Mouse (Mus musculus) small intestine, adult 2 months (tissue): ENCODE measurements around the gene Cox4i1. TPM values are rescaled to one million over a fixed set of nuclear protein-coding genes. Genes with fewer than 3 reads are reported as not detected.

ENCODE experiments used
- H3K27ac ChIP-seq: fragments of 200-500 bp; 2 replicates; pipeline ENCODE4 v1.5.1; 2012; ENCODE audit warnings: low read depth, low read length, control low read depth, inconsistent platforms; ENCODE audit not compliant: insufficient read depth
- H3K27me3 ChIP-seq: fragments of 200-500 bp; 2 replicates; pipeline ENCODE4 v1.6.1; 2012; ENCODE audit warnings: mild to moderate bottlenecking, moderate library complexity, low read length, inconsistent platforms; ENCODE audit not compliant: control insufficient read depth, insufficient read depth
- H3K36me3 ChIP-seq: fragments of 200-500 bp; 2 replicates; pipeline ENCODE4 v1.6.1; 2012; ENCODE audit warnings: mild to moderate bottlenecking, low read length, control low read depth, inconsistent platforms; ENCODE audit not compliant: control insufficient read depth, insufficient read depth
- H3K4me1 ChIP-seq: fragments of 200-500 bp; 2 replicates; pipeline ENCODE4 v1.6.1; 2012; ENCODE audit warnings: low read length, inconsistent platforms, mixed read lengths; ENCODE audit not compliant: control insufficient read depth, insufficient read depth, insufficient read length
- H3K4me3 ChIP-seq: fragments of 200-500 bp; 2 replicates; pipeline ENCODE4 v1.5.1; 2012; ENCODE audit warnings: low read depth, mild to moderate bottlenecking, control low read depth, inconsistent platforms, low read length, moderate library complexity
- CTCF ChIP-seq: fragments of 200-500 bp; IDR thresholded peaks from 2 replicates; pipeline ENCODE4 v1.5.1; 2012; ENCODE audit warnings: low read depth, mild to moderate bottlenecking, control low read depth, inconsistent platforms, low read length, moderate library complexity, mixed read lengths; ENCODE audit not compliant: insufficient replicate concordance, insufficient read length; ENCODE audit errors: extremely low read depth
- POLR2A ChIP-seq: fragments of 200-500 bp; IDR thresholded peaks from 2 replicates; pipeline ENCODE4 v1.6.1; 2012; ENCODE audit warnings: low read depth, mild to moderate bottlenecking, control low read depth, inconsistent platforms, low read length, moderate library complexity
- WGBS: fragments of 180-500 bp; shearing (Covaris S2); methylation state at CpG from one replicate; pipeline ENCODE4 v1.1.7; 2018; 5-methylcytosine and 5-hydroxymethylcytosine counted together
- polyA plus RNA-seq: library from polyadenylated mRNA; depleted of rRNA; stranded (reverse); fragments of >200 nt; gene quantifications from 2 replicates; pipeline ENCODE4 v1.2.3, GENCODE M21; 2012

Gene Cox4i1
- polyA plus RNA-seq, 1 experiment: 1,064 TPM

DNA sequence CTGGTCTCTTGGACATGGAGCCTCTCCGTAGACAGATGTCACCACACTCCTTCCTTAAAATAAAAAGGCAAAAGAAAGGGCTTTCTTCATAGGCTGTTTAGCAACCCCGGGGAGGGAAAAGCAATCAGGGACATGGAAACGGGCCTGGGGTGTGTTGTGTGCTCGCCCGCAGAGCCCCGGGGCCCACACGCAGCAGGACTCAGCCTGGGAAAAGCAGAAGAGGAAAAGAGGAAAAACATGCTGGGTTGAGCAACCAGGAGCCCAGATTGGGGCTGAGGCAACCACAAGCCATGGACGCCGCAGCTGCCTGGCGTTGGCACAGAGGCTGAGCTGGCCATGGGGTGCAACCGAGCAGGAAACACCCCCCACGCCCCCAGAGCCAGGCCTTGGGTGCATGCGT is 18.0 kb downstream of the Cox4i1 start:
- Histone ChIP-seq H3K36me3 (no peaks in the 10 kb centered on the region), H3K27ac (0 out of 2 replicates have a peak overlapping the region, but pooled peaks have one; percentile 26), H3K4me1 (peaks cover 28% of the 10 kb centered on the region), H3K27me3 (no peaks in the 10 kb centered on the region), H3K4me3 (no peak overlapping the region)
- WGBS: 78% methylated on average over 13 of the region's 13 CpGs
- TF ChIP-seq CTCF: no peak
- no peak for TF ChIP-seq POLR2A

DNA sequence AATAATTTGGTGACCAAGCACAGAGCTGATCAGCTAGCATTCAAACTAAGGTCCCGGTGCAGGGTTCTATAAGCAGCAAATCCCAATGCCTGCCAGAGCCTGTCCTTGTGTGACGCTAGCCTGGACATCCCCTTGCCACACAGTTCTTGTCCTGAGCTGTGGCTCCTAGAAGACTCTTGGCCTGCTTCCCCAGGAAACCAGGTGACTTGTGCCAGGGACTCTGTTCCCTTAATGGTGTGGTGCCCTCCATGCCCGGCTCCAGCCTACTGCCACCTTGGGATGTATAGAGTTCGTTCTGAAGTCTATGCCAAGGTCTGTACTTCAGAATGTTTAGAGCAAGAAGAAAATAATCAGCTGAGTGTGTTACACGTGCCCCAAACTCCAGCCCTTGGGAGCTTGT is 18.6 kb downstream of the Cox4i1 start:
- no peak overlapping the region for H3K4me3 ChIP-seq
- no peaks in the 10 kb centered on the region for H3K36me3 ChIP-seq
- peaks cover 25% of the 10 kb centered on the region for H3K4me1 ChIP-seq
- 77% methylated on average over 5 of the region's 5 CpGs for WGBS
- H3K27ac ChIP-seq: no peak overlapping the region
- no peaks in the 10 kb centered on the region for H3K27me3 ChIP-seq
- no peak for TF ChIP-seq CTCF
- TF ChIP-seq POLR2A: no peak

DNA sequence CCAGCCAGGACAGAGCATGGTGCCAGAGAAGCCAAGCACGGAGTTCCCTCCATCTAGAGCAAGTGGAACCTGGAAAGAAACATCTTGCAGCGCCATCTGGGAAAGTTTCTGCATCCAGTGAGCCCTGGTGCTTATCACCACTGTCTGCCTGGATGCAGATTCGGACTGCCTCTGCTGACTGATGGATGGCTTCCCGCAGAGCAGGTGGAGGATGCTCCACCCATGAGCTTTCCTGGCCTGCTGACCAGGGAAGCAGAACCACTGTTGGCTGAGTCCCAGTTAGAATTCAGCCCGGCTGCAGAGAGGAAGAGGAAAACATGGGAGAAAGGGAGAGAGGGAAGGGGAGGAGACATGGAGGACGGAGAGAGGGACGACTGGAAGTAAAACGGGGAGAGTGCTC is 19.8 kb downstream of the Cox4i1 start:
- H3K4me1 ChIP-seq: peaks cover 30% of the 10 kb centered on the region
- WGBS: 58% methylated on average over 8 of the region's 8 CpGs
- no peak overlapping the region for H3K27ac ChIP-seq
- TF ChIP-seq POLR2A: no peak
- no peak for TF ChIP-seq CTCF
- H3K27me3 ChIP-seq: no peaks in the 10 kb centered on the region
- H3K4me3 ChIP-seq: no peak overlapping the region
- no peaks in the 10 kb centered on the region for H3K36me3 ChIP-seq

DNA sequence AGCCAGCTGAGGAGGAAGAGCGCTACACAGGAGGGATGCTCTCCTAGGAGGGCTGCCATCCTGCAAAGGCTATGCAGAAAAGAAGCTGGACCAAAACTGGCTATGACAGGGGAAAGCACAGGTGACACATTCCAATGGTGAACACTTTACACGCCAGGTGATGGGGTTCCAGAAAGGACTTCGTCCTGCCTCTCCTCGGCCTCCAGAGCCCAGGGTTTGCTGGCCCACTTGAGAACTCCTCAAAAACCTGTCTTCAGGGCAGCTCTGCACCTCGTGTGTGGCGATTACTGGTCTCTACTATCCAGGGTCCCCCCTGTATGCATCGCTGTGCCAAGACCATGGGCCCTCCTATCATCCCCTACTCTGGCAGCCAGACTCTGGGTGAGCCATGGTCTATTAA is 20.5 kb downstream of the Cox4i1 start:
- no peak overlapping the region for H3K4me3 ChIP-seq
- no peak for TF ChIP-seq POLR2A
- no peak for TF ChIP-seq CTCF
- H3K27ac ChIP-seq: no peak overlapping the region
- no peaks in the 10 kb centered on the region for H3K27me3 ChIP-seq
- WGBS: 91% methylated on average over 7 of the region's 7 CpGs
- peaks cover 24% of the 10 kb centered on the region for H3K4me1 ChIP-seq
- H3K36me3 ChIP-seq: no peaks in the 10 kb centered on the region

DNA sequence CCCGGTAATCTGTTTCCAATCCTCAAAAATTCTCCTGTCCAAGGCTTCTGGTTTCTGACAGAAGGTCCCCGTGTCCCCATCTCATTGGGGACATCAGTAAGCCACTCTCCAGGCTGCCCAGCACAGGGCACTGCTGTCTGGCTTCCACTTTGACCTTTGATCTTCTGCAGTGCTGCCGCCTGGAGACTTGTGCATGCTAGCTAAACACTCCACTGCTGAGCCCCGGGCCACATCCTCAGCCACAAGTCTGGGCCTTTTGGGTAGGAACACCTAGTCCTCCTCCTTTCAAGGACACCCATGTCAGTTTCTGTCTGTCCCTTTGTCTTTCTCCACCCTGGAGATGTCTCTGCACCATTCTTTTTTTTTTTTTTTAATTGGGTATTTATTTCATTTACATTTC is 24.9 kb downstream of the Cox4i1 start:
- Histone ChIP-seq H3K27ac (no peak overlapping the region), H3K27me3 (no peaks in the 10 kb centered on the region), H3K4me3 (no peak overlapping the region), H3K4me1 (peaks cover 19% of the 10 kb centered on the region), H3K36me3 (no peaks in the 10 kb centered on the region)
- WGBS: 39% methylated on average over 4 of the region's 4 CpGs
- TF ChIP-seq POLR2A: no peak
- no peak for TF ChIP-seq CTCF

DNA sequence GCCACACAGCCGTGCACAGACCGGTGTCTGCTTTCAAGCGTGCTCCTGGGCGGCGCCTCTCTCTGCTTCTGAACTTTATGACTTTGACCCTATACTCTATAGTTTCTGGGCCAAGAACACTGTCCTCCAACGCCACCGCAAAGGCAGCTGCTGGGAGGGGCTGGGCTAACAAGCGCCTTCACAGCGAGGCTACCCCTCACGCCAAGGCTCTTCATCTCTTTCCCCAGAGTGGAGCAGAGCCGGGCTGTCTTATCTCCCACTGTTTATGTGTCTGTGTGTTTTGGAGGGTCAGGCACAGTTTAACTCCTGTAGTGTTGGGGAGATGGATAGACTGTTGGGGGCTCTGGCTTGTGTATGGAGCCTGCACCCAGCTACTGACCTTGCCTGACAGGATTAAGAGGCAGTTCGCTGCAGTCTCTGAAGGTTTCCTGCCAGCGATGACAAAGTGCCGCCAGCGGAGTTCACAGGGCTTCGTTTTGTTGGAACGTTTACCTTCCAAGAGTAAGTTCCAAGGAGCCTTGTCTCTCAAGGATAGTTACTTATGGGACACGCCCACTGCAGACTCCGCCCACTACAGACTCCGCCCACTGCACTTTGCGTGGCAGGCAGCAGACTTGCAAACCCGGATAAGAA is 26.0 kb downstream of the Cox4i1 start:
- peak overlapping the region; percentile 96 for H3K27ac ChIP-seq
- no peaks in the 10 kb centered on the region for H3K27me3 ChIP-seq
- 12% methylated on average over 22 of the region's 22 CpGs for WGBS
- H3K4me3 ChIP-seq: peak overlapping the region; percentile 49
- TF ChIP-seq CTCF: peak; percentile 4; the same call in 1 of the 2 replicates
- no peak; the same call in 1 of the 2 replicates for TF ChIP-seq POLR2A
- peaks cover 19% of the 10 kb centered on the region for H3K4me1 ChIP-seq
- H3K36me3 ChIP-seq: no peaks in the 10 kb centered on the region

DNA sequence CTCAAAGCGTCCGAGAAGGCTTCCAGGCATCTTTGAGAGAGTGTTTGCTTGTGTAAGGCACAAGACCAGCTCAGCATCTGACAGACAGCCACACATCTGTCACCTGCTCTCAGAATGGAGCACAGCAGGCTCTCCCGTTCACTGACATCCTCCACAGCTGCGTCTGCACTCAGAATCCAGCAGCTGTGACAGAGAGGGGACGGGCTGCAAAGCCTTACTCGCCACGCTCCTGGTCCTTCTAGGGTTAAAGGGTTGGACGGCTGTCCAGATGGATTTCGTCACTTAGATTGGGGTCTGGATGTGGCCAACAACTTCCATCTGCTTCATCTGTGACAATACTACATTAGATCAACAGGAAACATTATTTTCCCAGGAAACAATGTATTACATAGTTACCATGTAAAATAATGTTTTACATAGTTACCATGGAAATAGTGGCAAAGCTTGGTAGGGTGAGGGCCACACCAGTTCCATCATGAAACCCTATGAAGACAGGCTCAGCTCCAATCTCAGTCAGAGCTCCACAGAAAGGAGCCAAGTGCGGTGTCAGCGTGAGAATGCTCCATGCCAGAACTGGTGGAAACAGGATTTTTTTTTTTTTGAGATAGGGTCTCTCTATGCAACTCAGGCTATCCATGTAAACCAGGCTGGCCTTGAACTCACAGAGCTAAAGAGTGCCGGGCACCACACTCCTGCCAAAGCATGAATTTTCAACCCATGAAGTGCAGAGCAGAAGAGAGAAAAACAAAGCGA is 28.6 kb downstream of the Cox4i1 start:
- Histone ChIP-seq H3K4me3 (no peak overlapping the region), H3K27me3 (no peaks in the 10 kb centered on the region), H3K36me3 (no peaks in the 10 kb centered on the region), H3K27ac (0 out of 2 replicates have a peak overlapping the region, but pooled peaks have one; percentile 1), H3K4me1 (peaks cover 25% of the 10 kb centered on the region)
- TF ChIP-seq POLR2A (no peak), CTCF (no peak)
- WGBS: 76% methylated on average over 13 of the region's 13 CpGs
